Mouse (Mus musculus) heart, postnatal 0 days (tissue): Measurements from ENCODE around the gene Prok2.

ENCODE experiments used
- CTCF ChIP-seq: IDR thresholded peaks from 2 replicates; pipeline ENCODE4 v1.5.1; 2016; ENCODE audit warnings: antibody characterized with exemption, control low read depth, low read depth
- EP300 ChIP-seq: IDR thresholded peaks from 2 replicates; pipeline ENCODE4 v1.6.1; 2016; ENCODE audit warnings: antibody characterized with exemption, low read depth

GRCm38 (mm10) chr6:99742866-99743265 is 16.7 kb upstream of the Prok2 start:
- no peak for TF ChIP-seq CTCF
- no peak for TF ChIP-seq EP300
